Mouse (Mus musculus) limb, embryonic 13.5 days (tissue): ENCODE measurements around the gene 2310011J03Rik. TPM values are rescaled to one million over a fixed set of nuclear protein-coding genes. Genes with fewer than 3 reads are reported as not detected.

Source experiments
- ATAC-seq: fragments of 200-750 bp; cut with Nextera tagmentation; 2 replicates; pipeline ENCODE4 v1.8.0; 2017; ENCODE audit warnings: low read depth, moderate number of reproducible peaks, moderate TSS enrichment; ENCODE audit not compliant: low FRiP score
- H3K27ac ChIP-seq: fragments of 300-500 bp; sonication (generic); 2 replicates; pipeline ENCODE4 v1.5.1; 2015; ENCODE audit warnings: inconsistent platforms, mild to moderate bottlenecking, moderate library complexity
- H3K27me3 ChIP-seq: fragments of 300-500 bp; sonication (generic); 2 replicates; pipeline ENCODE4 v1.6.1; 2015; ENCODE audit warnings: mild to moderate bottlenecking, inconsistent platforms
- H3K36me3 ChIP-seq: fragments of 300-500 bp; sonication (generic); 2 replicates; pipeline ENCODE4 v1.6.1; 2015; ENCODE audit warnings: inconsistent platforms, mild to moderate bottlenecking, moderate library complexity
- H3K4me1 ChIP-seq: fragments of 300-500 bp; sonication (generic); 2 replicates; pipeline ENCODE4 v1.6.1; 2015; ENCODE audit warnings: inconsistent platforms
- H3K4me2 ChIP-seq: fragments of 300-500 bp; sonication (generic); replicated peaks from 2 replicates; pipeline ENCODE4 v1.6.1; 2015; ENCODE audit warnings: inconsistent platforms, mild to moderate bottlenecking, moderate library complexity
- H3K4me3 ChIP-seq: fragments of 300-500 bp; sonication (generic); 2 replicates; pipeline ENCODE4 v1.5.1; 2015; ENCODE audit warnings: moderate library complexity, mild to moderate bottlenecking, inconsistent platforms
- H3K9ac ChIP-seq: fragments of 300-500 bp; sonication (generic); 2 replicates; pipeline ENCODE4 v1.6.1; 2015; ENCODE audit warnings: mild to moderate bottlenecking, inconsistent platforms
- H3K9me3 ChIP-seq: fragments of 300-500 bp; sonication (generic); 2 replicates; pipeline ENCODE4 v1.6.1; 2016; ENCODE audit warnings: inconsistent platforms
- WGBS: fragments of 180-500 bp; shearing (Covaris S2); methylation state at CpG from one replicate; pipeline ENCODE4 v1.1.7; 2015; 5-methylcytosine and 5-hydroxymethylcytosine counted together
- polyA plus RNA-seq: library from polyadenylated mRNA; unstranded; fragments of >200 nt; fragmentation: Nextera tagmentation; extraction: Ambion mirVana; gene quantifications from 2 replicates; pipeline ENCODE4 v1.2.1, GENCODE M21; 2015

The 2310011J03Rik gene
- polyA plus RNA-seq, 1 experiment from 2014 or later: 51.2 TPM

GRCm38 (mm10) chr10:80296824-80297223 lies 23.5 kb downstream of the 2310011J03Rik start:
- Histone ChIP-seq H3K9me3 (no peaks in the 10 kb centered on the region), H3K36me3 (peaks cover 21% of the 10 kb centered on the region), H3K4me2 (peak overlapping the region; percentile 71), H3K9ac (peak overlapping the region; percentile 62), H3K27ac (peak overlapping the region; percentile 28; the same call in 1 of the 2 replicates), H3K4me3 (peak overlapping the region; percentile 45; the same call in 1 of the 2 replicates), H3K4me1 (peaks cover 49% of the 10 kb centered on the region), H3K27me3 (peaks cover 53% of the 10 kb centered on the region)
- ATAC-seq: no peak
- 88% methylated on average over 5 of the region's 5 CpGs for WGBS

GRCm38 (mm10) chr10:80295618-80296425 lies 24.5 kb downstream of the 2310011J03Rik start, which contains the start of gene Apc2:
Apc2 (plus strand) TSS chr10:80295977.
- under 1% methylated on average over 26 of the region's 26 CpGs for WGBS
- peak within 1 kb of the TSS; percentile 45 for H3K4me3 ChIP-seq
- ATAC-seq: peak; percentile 65
- H3K4me2 ChIP-seq: peak within 1 kb of the TSS; percentile 71
- H3K36me3 ChIP-seq: peaks cover 21% of the 10 kb centered on the region
- H3K9ac ChIP-seq: peak within 1 kb of the TSS; percentile 62
- H3K27ac ChIP-seq: peak within 1 kb of the TSS; percentile 63
- H3K27me3 ChIP-seq: peaks cover 43% of the 10 kb centered on the region
- peaks cover 50% of the 10 kb centered on the region for H3K4me1 ChIP-seq
- H3K9me3 ChIP-seq: no peaks in the 10 kb centered on the region

DNA sequence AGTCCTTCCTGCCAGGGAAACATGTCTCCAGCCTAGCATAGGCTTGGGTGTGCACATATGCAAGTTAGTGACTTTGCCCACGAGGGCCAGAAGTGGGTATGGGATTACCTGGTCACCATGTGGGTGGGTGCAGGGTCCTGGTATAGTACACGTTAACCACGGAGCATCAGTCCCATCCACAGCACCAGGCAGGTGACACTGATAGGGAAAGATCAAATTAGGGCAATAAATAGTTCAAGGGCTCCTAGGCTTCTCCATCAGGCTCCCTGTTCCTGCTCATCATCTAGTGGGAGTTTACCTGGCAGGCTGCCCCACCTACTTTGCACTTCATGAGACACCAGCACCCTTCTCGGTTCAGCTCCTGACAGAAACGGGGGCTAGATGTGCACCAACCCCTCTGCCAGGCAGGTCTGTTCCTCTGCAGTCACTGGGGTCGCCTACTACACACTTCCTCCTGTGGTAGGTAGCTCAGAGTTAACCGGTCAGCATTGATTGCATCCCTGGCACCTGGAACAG lies 25.5 kb downstream of the 2310011J03Rik start:
- H3K27ac ChIP-seq: peak overlapping the region; percentile 63; the same call in 1 of the 2 replicates
- H3K4me1 ChIP-seq: peaks cover 50% of the 10 kb centered on the region
- H3K9me3 ChIP-seq: no peaks in the 10 kb centered on the region
- no peak overlapping the region for H3K4me2 ChIP-seq
- 0 out of 2 replicates have a peak overlapping the region, but pooled peaks have one; percentile 62 for H3K9ac ChIP-seq
- WGBS: 40% methylated on average over 7 of the region's 7 CpGs
- H3K36me3 ChIP-seq: peaks cover 21% of the 10 kb centered on the region
- no peak overlapping the region; the same call in 1 of the 2 replicates for H3K4me3 ChIP-seq
- no peak for ATAC-seq
- H3K27me3 ChIP-seq: peaks cover 33% of the 10 kb centered on the region

DNA sequence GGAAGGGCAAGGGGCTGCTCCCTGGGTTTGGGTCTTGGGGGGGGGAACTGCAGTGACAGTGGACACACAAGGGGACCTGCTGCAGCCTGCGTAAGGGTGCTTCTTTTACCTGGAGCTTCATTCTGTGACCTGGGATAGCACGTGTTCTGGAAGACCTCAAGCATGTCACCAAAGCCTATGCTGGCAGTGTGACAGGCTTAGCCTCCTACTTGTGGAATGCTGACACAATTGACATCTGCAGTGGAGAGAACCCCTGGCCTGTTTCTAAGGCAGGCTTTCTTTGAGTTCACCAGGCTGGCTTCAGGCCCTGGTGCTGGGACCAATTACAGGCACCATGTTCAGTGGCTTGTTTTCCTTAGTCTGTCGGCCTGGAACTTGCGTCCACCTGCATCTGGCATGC lies 26.0 kb downstream of the 2310011J03Rik start:
- Histone ChIP-seq H3K9me3 (no peaks in the 10 kb centered on the region), H3K36me3 (peaks cover 23% of the 10 kb centered on the region), H3K4me2 (peak overlapping the region; percentile 99; the same call in 1 of the 2 replicates), H3K4me3 (peak overlapping the region; percentile 99; the same call in 1 of the 2 replicates), H3K27me3 (peaks cover 28% of the 10 kb centered on the region), H3K4me1 (peaks cover 46% of the 10 kb centered on the region), H3K27ac (no peak overlapping the region), H3K9ac (0 out of 2 replicates have a peak overlapping the region, but pooled peaks have one; percentile 4)
- 61% methylated on average over 4 of the region's 4 CpGs for WGBS
- ATAC-seq: no peak

- Histone ChIP-seq H3K4me2 (peak overlapping the region; percentile 99), H3K9ac (peak overlapping the region; percentile 100), H3K4me3 (peak overlapping the region; percentile 99), H3K9me3 (no peaks in the 10 kb centered on the region), H3K27me3 (peaks cover 18% of the 10 kb centered on the region), H3K4me1 (peaks cover 39% of the 10 kb centered on the region), H3K27ac (peak overlapping the region; percentile 95; the same call in 1 of the 2 replicates), H3K36me3 (peaks cover 32% of the 10 kb centered on the region)
- no peak for ATAC-seq
- WGBS: 33% methylated on average over 14 of the region's 14 CpGs
Measured at GRCm38 (mm10) chr10:80293325-80293724, 27.0 kb downstream of the 2310011J03Rik start.

GRCm38 (mm10) chr10:80292251-80293146 lies 27.8 kb downstream of the 2310011J03Rik start, which contains the start of gene Rps15:
Rps15 (plus strand) TSS chr10:80292453.
- H3K4me2 ChIP-seq: peak within 1 kb of the TSS; percentile 99

GRCm38 (mm10) chr10:80288657-80289056 lies 31.7 kb downstream of the 2310011J03Rik start:
- Histone ChIP-seq H3K4me3 (no peak overlapping the region), H3K4me1 (peaks cover 10% of the 10 kb centered on the region), H3K9ac (no peak overlapping the region), H3K27me3 (no peaks in the 10 kb centered on the region), H3K27ac (no peak overlapping the region), H3K36me3 (peaks cover 62% of the 10 kb centered on the region), H3K4me2 (no peak overlapping the region), H3K9me3 (no peaks in the 10 kb centered on the region)
- ATAC-seq: no peak
- 70% methylated on average over 8 of the region's 8 CpGs for WGBS

More at GRCm38 (mm10) chr10:80292251-80293146, 27.8 kb downstream of the 2310011J03Rik start, which contains the start of gene Rps15:
- Histone ChIP-seq H3K4me1 (peaks cover 39% of the 10 kb centered on the region), H3K27me3 (peaks cover 10% of the 10 kb centered on the region), H3K4me3 (peak within 1 kb of the TSS; percentile 99), H3K9me3 (no peaks in the 10 kb centered on the region), H3K36me3 (peaks cover 39% of the 10 kb centered on the region), H3K27ac (peak within 1 kb of the TSS; percentile 95), H3K9ac (peak within 1 kb of the TSS; percentile 100)
- under 1% methylated on average over 72 of the region's 72 CpGs for WGBS
- peak; percentile 84 for ATAC-seq

DNA sequence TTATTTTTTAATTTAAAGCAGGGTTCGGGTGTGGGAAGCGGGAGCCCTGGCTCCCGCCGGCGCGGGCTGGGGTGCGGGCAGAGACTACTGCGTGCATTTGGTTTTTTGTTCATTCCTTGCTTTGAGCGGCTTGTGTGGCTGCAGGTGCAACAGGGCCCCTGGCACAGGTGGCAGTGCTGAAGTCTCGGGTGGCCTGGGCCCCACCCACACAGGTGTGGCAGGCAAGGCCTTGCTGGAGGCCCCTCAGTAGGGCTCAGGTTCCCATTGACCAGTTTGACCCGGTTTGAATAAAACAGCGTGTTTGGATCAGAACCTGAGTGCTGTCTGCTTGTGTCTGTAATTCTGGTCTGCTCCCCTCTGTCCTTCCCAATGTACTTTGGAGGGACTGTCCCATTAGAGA lies 32.2 kb downstream of the 2310011J03Rik start:
- no peak for ATAC-seq
- Histone ChIP-seq H3K9ac (no peak overlapping the region), H3K4me3 (no peak overlapping the region), H3K27me3 (no peaks in the 10 kb centered on the region), H3K27ac (no peak overlapping the region; the same call in 1 of the 2 replicates), H3K9me3 (no peaks in the 10 kb centered on the region), H3K36me3 (peaks cover 62% of the 10 kb centered on the region), H3K4me1 (peaks cover 4% of the 10 kb centered on the region), H3K4me2 (no peak overlapping the region)
- WGBS: 91% methylated on average over 12 of the region's 12 CpGs

DNA sequence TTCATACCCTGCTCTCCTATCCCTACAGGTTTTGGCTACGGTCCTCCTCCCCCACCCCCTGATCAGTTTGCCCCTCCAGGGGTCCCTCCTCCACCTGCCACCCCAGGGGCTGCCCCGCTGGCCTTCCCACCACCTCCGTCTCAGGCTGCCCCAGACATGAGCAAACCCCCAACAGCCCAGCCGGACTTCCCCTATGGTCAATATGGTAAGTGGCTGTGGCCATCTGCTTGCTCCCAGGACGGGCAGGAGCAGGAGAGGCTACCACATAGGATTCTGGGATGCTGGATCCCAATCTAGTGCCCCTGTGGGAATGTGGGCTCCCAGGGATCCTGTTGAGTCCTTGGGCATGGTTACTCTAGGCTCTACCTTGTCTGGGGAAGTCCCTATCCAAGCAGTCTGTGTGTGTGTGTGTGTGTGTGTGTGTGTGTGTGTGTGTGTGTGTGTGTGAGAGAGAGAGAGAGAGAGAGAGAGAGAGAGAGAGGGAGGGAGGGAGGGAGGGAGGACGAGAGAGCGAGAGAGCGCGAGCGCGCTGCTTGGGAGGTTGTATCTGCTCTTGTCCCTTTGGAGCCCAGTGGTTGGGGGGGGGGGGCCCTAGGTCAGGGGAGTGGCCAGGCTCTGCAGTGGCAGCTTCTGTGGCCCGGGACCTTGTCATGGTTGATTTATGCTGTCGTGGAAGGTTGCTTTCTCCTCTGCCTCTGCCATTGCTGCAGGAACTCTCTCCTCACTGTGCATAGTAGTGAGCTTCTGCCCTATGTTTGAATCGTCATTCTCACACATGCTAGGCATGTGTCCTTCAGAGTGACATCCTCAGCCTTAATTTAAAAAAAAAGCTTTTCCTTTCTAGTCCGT lies 34.9 kb downstream of the 2310011J03Rik start:
- no peak overlapping the region for H3K4me3 ChIP-seq
- no peak overlapping the region for H3K27ac ChIP-seq
- ATAC-seq: no peak
- H3K4me2 ChIP-seq: no peak overlapping the region
- H3K27me3 ChIP-seq: no peaks in the 10 kb centered on the region
- peaks cover 88% of the 10 kb centered on the region for H3K36me3 ChIP-seq
- no peaks in the 10 kb centered on the region for H3K9me3 ChIP-seq
- no peak overlapping the region for H3K9ac ChIP-seq
- H3K4me1 ChIP-seq: no peaks in the 10 kb centered on the region
- 78% methylated on average over 15 of the region's 15 CpGs for WGBS

GRCm38 (mm10) chr10:80282481-80283441 lies 37.6 kb downstream of the 2310011J03Rik start:
- Histone ChIP-seq H3K36me3 (peaks cover 98% of the 10 kb centered on the region), H3K4me3 (no peak overlapping the region), H3K9ac (no peak overlapping the region), H3K27me3 (no peaks in the 10 kb centered on the region), H3K9me3 (no peaks in the 10 kb centered on the region), H3K4me1 (no peaks in the 10 kb centered on the region), H3K27ac (no peak overlapping the region), H3K4me2 (no peak overlapping the region)
- WGBS: 90% methylated on average over 20 of the region's 20 CpGs
- no peak for ATAC-seq
